Mouse (Mus musculus) MEL (cell line): ENCODE measurements around the gene Mid1. TPM values are rescaled to one million over a fixed set of nuclear protein-coding genes. Genes with fewer than 3 reads are reported as not detected.
A peak's percentile ranks its signal among the peaks of the same experiment; 100 is the strongest.
"Not testable (repeated sequence)": the region's sequence is repeated elsewhere in the genome, so short reads cannot be mapped to it uniquely, and the experiment has no call there.

Experiments used
- DNase-seq: peaks from one replicate; pipeline ENCODE4 v3.0.0; 2011; ENCODE audit warnings: low read depth, low spot score
- H3K27ac ChIP-seq: 2 replicates; pipeline ENCODE4 v1.5.1; 2012; ENCODE audit warnings: low read depth, mild to moderate bottlenecking, control low read depth, low read length, moderate library complexity; ENCODE audit not compliant: control insufficient read depth
- H3K27me3 ChIP-seq, 2 experiments: fragments of 150-350 bp in 1 of 2; sonication (generic) in 1 of 2; 2 replicates each; pipeline ENCODE4 v1.6.1; 2012; ENCODE audit warnings: low read length in 2 of 2, mild to moderate bottlenecking in 2 of 2, improper control_type of control experiment in 1 of 2, moderate library complexity in 1 of 2; ENCODE audit not compliant: insufficient read depth in 2 of 2, control insufficient read depth in 1 of 2
- H3K36me3 ChIP-seq, 2 experiments: 2 replicates each; pipeline ENCODE4 v1.6.1; 2012 to 2014; ENCODE audit warnings: low read length in 2 of 2, improper control_type of control experiment in 1 of 2, inconsistent platforms in 1 of 2, mild to moderate bottlenecking in 1 of 2; ENCODE audit not compliant: insufficient read depth in 2 of 2, control insufficient read depth in 1 of 2
- H3K4me1 ChIP-seq, 2 experiments: fragments of 150-350 bp in 1 of 2; sonication (generic) in 1 of 2; 2 replicates each; pipeline ENCODE4 v1.6.1; 2012; ENCODE audit warnings: low read length in 2 of 2, improper control_type of control experiment in 1 of 2, mild to moderate bottlenecking in 1 of 2; ENCODE audit not compliant: insufficient read depth in 2 of 2, control insufficient read depth in 1 of 2
- H3K4me3 ChIP-seq, 2 experiments: fragments of 150-350 bp in 1 of 2; sonication (generic) in 1 of 2; 2 replicates each; pipeline ENCODE4 v1.5.1; 2012; ENCODE audit warnings: low read depth in 2 of 2, low read length in 2 of 2, mild to moderate bottlenecking in 2 of 2, moderate library complexity in 2 of 2, control low read depth in 1 of 2, improper control_type of control experiment in 1 of 2; ENCODE audit not compliant: control insufficient read depth in 1 of 2, insufficient read depth in 1 of 2
- H3K79me2 ChIP-seq: 2 replicates; pipeline ENCODE4 v1.6.1; 2012; ENCODE audit warnings: mild to moderate bottlenecking, low read length, moderate library complexity; ENCODE audit not compliant: control insufficient read depth, poor library complexity, insufficient read depth
- H3K9ac ChIP-seq: 2 replicates; pipeline ENCODE4 v1.6.1; 2012; ENCODE audit warnings: low read depth, mild to moderate bottlenecking, control low read depth, low read length, moderate library complexity; ENCODE audit not compliant: control insufficient read depth, poor library complexity, severe bottlenecking
- H3K9me3 ChIP-seq: fragments of 150-350 bp; sonication (generic); replicated peaks from 2 replicates; pipeline ENCODE4 v1.6.1; 2012; ENCODE audit warnings: mild to moderate bottlenecking, low read length, improper control_type of control experiment, moderate library complexity; ENCODE audit not compliant: insufficient read depth
- CHD1 ChIP-seq: IDR thresholded peaks from 2 replicates; pipeline ENCODE4 v1.6.1; 2012; ENCODE audit warnings: low read depth, mild to moderate bottlenecking, inconsistent platforms, low read length, improper control_type of control experiment
- CTCF ChIP-seq, 3 experiments: IDR thresholded peaks in 2 of 3; conservative IDR thresholded peaks in 1 of 3; 2 replicates each; pipeline ENCODE4 v1.5.1; 2011 to 2012; ENCODE audit warnings: low read length in 3 of 3, low read depth in 2 of 3, mild to moderate bottlenecking in 2 of 3, improper control_type of control experiment in 1 of 3, inconsistent platforms in 1 of 3, mixed read lengths in 1 of 3, moderate library complexity in 1 of 3; ENCODE audit not compliant: control insufficient read depth in 1 of 3, insufficient read depth in 1 of 3, poor library complexity in 1 of 3, severe bottlenecking in 1 of 3
- ELF1 ChIP-seq: IDR thresholded peaks from 2 replicates; pipeline ENCODE4 v1.6.1; 2014; ENCODE audit warnings: low read depth, mild to moderate bottlenecking, inconsistent platforms, low read length, improper control_type of control experiment, moderate library complexity
- EP300 ChIP-seq, 2 experiments: IDR thresholded peaks; 2 replicates each; pipeline ENCODE4 v1.6.1; 2011; ENCODE audit warnings: improper control_type of control experiment in 2 of 2, low read length in 2 of 2, low read depth in 1 of 2, mild to moderate bottlenecking in 1 of 2
- ETS1 ChIP-seq: IDR thresholded peaks from 2 replicates; pipeline ENCODE4 v1.6.1; 2012; ENCODE audit warnings: low read depth, mild to moderate bottlenecking, inconsistent platforms, low read length, improper control_type of control experiment, moderate library complexity
- KAT2A ChIP-seq: conservative IDR thresholded peaks from 2 replicates; pipeline ENCODE4 v1.6.1; 2012; ENCODE audit warnings: low read depth, low read length, improper control_type of control experiment, inconsistent platforms
- MAFK ChIP-seq: IDR thresholded peaks from 2 replicates; pipeline ENCODE4 v1.6.1; 2011; ENCODE audit warnings: low read depth, mild to moderate bottlenecking, low read length, improper control_type of control experiment, borderline replicate concordance
- MXI1 ChIP-seq: IDR thresholded peaks from 2 replicates; pipeline ENCODE4 v1.6.1; 2011; ENCODE audit warnings: mild to moderate bottlenecking, low read depth, low read length, improper control_type of control experiment
- NRF1 ChIP-seq: IDR thresholded peaks from 2 replicates; pipeline ENCODE4 v1.6.1; 2014; ENCODE audit warnings: low read depth, mild to moderate bottlenecking, inconsistent platforms, low read length, improper control_type of control experiment, moderate library complexity; ENCODE audit not compliant: poor library complexity, insufficient read depth, severe bottlenecking
- POLR2A ChIP-seq, 2 experiments: IDR thresholded peaks; 2 replicates each; pipeline ENCODE4 v1.6.1; 2011 to 2012; ENCODE audit warnings: low read length in 2 of 2, mild to moderate bottlenecking in 2 of 2, control low read depth in 1 of 2, improper control_type of control experiment in 1 of 2, low read depth in 1 of 2, moderate library complexity in 1 of 2; ENCODE audit not compliant: control insufficient read depth in 1 of 2, insufficient read depth in 1 of 2, poor library complexity in 1 of 2
- POLR2AphosphoS5 ChIP-seq: IDR thresholded peaks from 2 replicates; pipeline ENCODE4 v1.6.1; 2012; ENCODE audit warnings: low read depth, borderline replicate concordance, mild to moderate bottlenecking, inconsistent platforms, low read length, moderate library complexity, mixed read lengths
- RAD21 ChIP-seq: IDR thresholded peaks from 2 replicates; pipeline ENCODE4 v1.6.1; 2011; ENCODE audit warnings: mild to moderate bottlenecking, low read depth, low read length, improper control_type of control experiment
- RCOR1 ChIP-seq: IDR thresholded peaks from 2 replicates; pipeline ENCODE4 v1.6.1; 2012; ENCODE audit warnings: low read depth, mild to moderate bottlenecking, inconsistent platforms, low read length, improper control_type of control experiment
- SMC3 ChIP-seq: IDR thresholded peaks from 2 replicates; pipeline ENCODE4 v1.6.1; 2011; ENCODE audit warnings: low read depth, low read length, improper control_type of control experiment
- TBP ChIP-seq: IDR thresholded peaks from 2 replicates; pipeline ENCODE4 v1.8.0; 2011; ENCODE audit warnings: low read depth, low read length, improper control_type of control experiment
- ZC3H11A ChIP-seq: IDR thresholded peaks from 2 replicates; pipeline ENCODE4 v1.6.1; 2012; ENCODE audit warnings: low read depth, mild to moderate bottlenecking, inconsistent platforms, low read length, improper control_type of control experiment
- ZMIZ1 ChIP-seq: IDR thresholded peaks from 2 replicates; pipeline ENCODE4 v1.6.1; 2012; ENCODE audit warnings: low read depth, mild to moderate bottlenecking, inconsistent platforms, low read length, improper control_type of control experiment, moderate library complexity
- polyA plus RNA-seq, 2 experiments: library from polyadenylated mRNA; stranded (reverse) in 1 of 2; unstranded in 1 of 2; fragments of >175 nt in 1 of 2; fragments of >200 nt in 1 of 2; gene quantifications; 2 replicates each; pipeline versions ENCODE4 v1.2.1 to v1.2.4; 2012; ENCODE audit warnings: low replicate concordance in 2 of 2, low read depth in 1 of 2; ENCODE audit not compliant: insufficient read length in 2 of 2, insufficient read depth in 1 of 2, missing spikeins in 1 of 2
- total RNA-seq: library from RNA; depleted of rRNA; stranded (reverse); fragments of 300-350 nt; gene quantifications from 2 replicates; pipeline ENCODE4 v1.2.3, GENCODE M21; 2012

Gene Mid1
- total and polyA plus RNA-seq, 3 experiments = 1.4 to 7.8 TPM; not detected in 1

GRCm38 (mm10) chrX:169984331-169984730, 299.3 kb downstream of the Mid1 start:
- H3K4me3 ChIP-seq, H3K79me2 ChIP-seq, H3K27me3 ChIP-seq, H3K9ac ChIP-seq, H3K9me3 ChIP-seq, H3K4me1 ChIP-seq, H3K27ac ChIP-seq, H3K36me3 ChIP-seq, DNase-seq: not testable (repeated sequence)
- 0 out of 2 replicates have a peak, but pooled peaks have one; percentile 8 for TF ChIP-seq ZMIZ1

- H3K27ac ChIP-seq, H3K27me3 ChIP-seq, H3K9me3 ChIP-seq, H3K4me3 ChIP-seq, H3K9ac ChIP-seq, H3K79me2 ChIP-seq, DNase-seq, H3K36me3 ChIP-seq, H3K4me1 ChIP-seq: not testable (repeated sequence)
- TF ChIP-seq POLR2AphosphoS5 (0 out of 2 replicates have a peak, but pooled peaks have one; percentile 14), POLR2A (IDR thresholded peaks at IDR 0.05; ENCODE audit: control insufficient read depth in 1 of 2, insufficient read depth in 1 of 2, low read depth in 1 of 2, low read length in 2 of 2, poor library complexity in 1 of 2) (peak in 1 of 2 experiments; percentile 30; a peak in 2 of 4 replicates)
Measured at GRCm38 (mm10) chrX:169984853-169985252, 299.9 kb downstream of the Mid1 start.

GRCm38 (mm10) chrX:169985796-169986195, 300.8 kb downstream of the Mid1 start:
- not testable (repeated sequence) for DNase-seq, H3K9ac ChIP-seq, H3K36me3 ChIP-seq, H3K79me2 ChIP-seq, H3K4me3 ChIP-seq, H3K27ac ChIP-seq, H3K27me3 ChIP-seq, H3K9me3 ChIP-seq, H3K4me1 ChIP-seq

GRCm38 (mm10) chrX:169986519-169987367, 301.7 kb downstream of the Mid1 start:
- H3K9me3 ChIP-seq, H3K27me3 ChIP-seq, H3K4me1 ChIP-seq, H3K36me3 ChIP-seq, H3K79me2 ChIP-seq: not testable (repeated sequence)
- H3K4me3 ChIP-seq = peak overlapping the region; percentile 41 to 42
- peak; percentile 88 for DNase-seq
- H3K27ac ChIP-seq = peak overlapping the region; percentile 12; the same call in 1 of the 2 replicates
- H3K9ac ChIP-seq = peak overlapping the region; percentile 58
- TF ChIP-seq TBP (peak; percentile 97), CTCF (IDR thresholded peaks at IDR 0.05 in 2 of 3, conservative IDR thresholded peaks at IDR 0.05 in 1 of 3; ENCODE audit: control insufficient read depth in 1 of 3, insufficient read depth in 1 of 3, low read depth in 2 of 3, low read length in 3 of 3, poor library complexity in 1 of 3, severe bottlenecking in 1 of 3) (peak in 2 of 3 experiments; percentile 49 to 50; a peak in 4 of 6 replicates), ZMIZ1 (peak; percentile 80), MXI1 (peak; percentile 63), ZC3H11A (peak; percentile 4; the same call in 1 of the 2 replicates), KAT2A (peak; percentile 70), EP300 (IDR thresholded peaks at IDR 0.05; ENCODE audit: low read depth in 1 of 2, low read length in 2 of 2) (0 out of 4 replicates have a peak, but pooled peaks of 1 of the 2 experiments have one; percentile 11), POLR2A (IDR thresholded peaks at IDR 0.05; ENCODE audit: control insufficient read depth in 1 of 2, insufficient read depth in 1 of 2, low read depth in 1 of 2, low read length in 2 of 2, poor library complexity in 1 of 2) (peak in 1 of 2 experiments; percentile 50; a peak in 2 of 4 replicates), RAD21 (peak; percentile 10), ELF1 (0 out of 2 replicates have a peak, but pooled peaks have one; percentile 37), RCOR1 (0 out of 2 replicates have a peak, but pooled peaks have one; percentile 11), CHD1 (peak; percentile 77; the same call in 1 of the 2 replicates), MAFK (0 out of 2 replicates have a peak, but pooled peaks have one; percentile 19), ETS1 (0 out of 2 replicates have a peak, but pooled peaks have one; percentile 35), SMC3 (peak; percentile 42), NRF1 (peak; percentile 42; the same call in 1 of the 2 replicates)
